Comparison of ENCODE assay signal across 16 mouse cellular contexts in the genomic region with DNA sequence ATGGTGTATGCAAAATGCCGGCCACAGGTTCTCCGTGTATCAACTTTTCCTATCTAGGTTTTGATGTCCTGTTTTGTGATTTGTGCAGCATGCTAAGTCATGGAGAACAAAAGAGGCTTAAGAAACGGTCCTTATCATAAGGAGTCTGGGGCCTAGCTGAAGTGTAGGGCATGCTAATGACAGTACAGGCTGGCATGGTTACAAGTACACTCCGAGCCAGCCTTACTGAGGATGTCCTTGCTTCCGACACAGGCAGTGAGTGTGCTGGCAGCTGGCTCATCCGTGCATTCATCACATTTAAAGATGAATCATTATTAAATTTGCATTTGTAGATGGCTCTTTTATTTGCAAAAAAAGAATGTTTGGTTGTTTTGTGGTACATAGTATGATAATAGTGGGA.
DNase-seq lines count a peak whose midpoint lies in the region; ATAC-seq lines count a peak whose summit lies in the region.
"Had no signal": no experiment of that assay in that cellular context is flagged by ENCODE, and none has a peak within 500 bp of the region (broad histone marks: within the 10 kb centered on the region; RNA-seq: fewer than 3 reads in every experiment).

No protein-coding gene starts in this region.

- DNase-seq in frontal cortex, postnatal 14 days (ENCODE audit: low spot score in 2 of 2), result no peak
- no peak for DNase-seq in midbrain, embryonic 11.5 days (ENCODE audit: low spot score, missing footprints)
- DNase-seq in adrenal gland, postnatal 25 days, result peak; percentile 46
- DNase-seq in embryo, embryonic 9.5 days (ENCODE audit: extremely low spot score), result no peak
- no peak for DNase-seq in thymus, postnatal 25 days
- DNase-seq: embryo, embryonic 11 days; gastrocnemius, postnatal 10 days; heart, postnatal 4 days; kidney, adult 8-10 months; lung, postnatal 14 days had no signal

- no peaks in the 10 kb centered on the region for H3K27me3 ChIP-seq in midbrain, embryonic 13.5 days
- H3K27me3 ChIP-seq in midbrain, embryonic 11.5 days (ENCODE audit: control insufficient read depth, insufficient read depth, low read length), result no peaks in the 10 kb centered on the region
- no peaks in the 10 kb centered on the region for H3K27me3 ChIP-seq in hindbrain, embryonic 16.5 days (replicated peaks; ENCODE audit: control insufficient read depth, insufficient read depth, low read length)

- WGBS in midbrain, embryonic 13.5 days, result 54% methylated on average over 6 of the region's 6 CpGs
- 79% methylated on average over 6 of the region's 6 CpGs for whole genome bisulfite sequencing in midbrain, embryonic 11.5 days
- 40% methylated on average over 6 of the region's 6 CpGs for WGBS in hindbrain, embryonic 16.5 days

- H3K27ac ChIP-seq in midbrain, embryonic 13.5 days, result no peak overlapping the region
- no peak overlapping the region for H3K27ac ChIP-seq in midbrain, embryonic 11.5 days (ENCODE audit: low read depth, low read length)
- H3K27ac ChIP-seq in hindbrain, embryonic 16.5 days (ENCODE audit: low read depth, low read length), result no peak overlapping the region
- H3K27ac ChIP-seq: heart, embryonic 10.5 days; stomach, postnatal 0 days had no signal

- ATAC-seq in frontal cortex, adult (ENCODE audit: low TSS enrichment), result peak; percentile 52
- peak; percentile 77; the same call in 1 of the 2 replicates for ATAC-seq in midbrain, embryonic 13.5 days
- ATAC-seq in midbrain, embryonic 11.5 days (ENCODE audit: low FRiP score), result no peak
- ATAC-seq in hindbrain, embryonic 16.5 days, result peak; percentile 86

- H3K4me3 ChIP-seq in midbrain, embryonic 13.5 days (replicated peaks), result no peak overlapping the region
- no peak overlapping the region for H3K4me3 ChIP-seq in midbrain, embryonic 11.5 days (ENCODE audit: low read depth, low read length)
- no peak overlapping the region for H3K4me3 ChIP-seq in hindbrain, embryonic 16.5 days (ENCODE audit: low read length)
- H3K4me3 ChIP-seq: heart, embryonic 10.5 days had no signal

- H3K9ac ChIP-seq in midbrain, embryonic 13.5 days (replicated peaks), result no peak overlapping the region
- no peak overlapping the region for H3K9ac ChIP-seq in midbrain, embryonic 11.5 days (ENCODE audit: low read length)
- H3K9ac ChIP-seq in hindbrain, embryonic 16.5 days (ENCODE audit: low read depth, low read length), result no peak overlapping the region

- H3K4me2 ChIP-seq in midbrain, embryonic 13.5 days (replicated peaks), result no peak overlapping the region
- no peak overlapping the region for H3K4me2 ChIP-seq in midbrain, embryonic 11.5 days
- no peak overlapping the region for H3K4me2 ChIP-seq in hindbrain, embryonic 16.5 days (ENCODE audit: low read length)

- H3K4me1 ChIP-seq in midbrain, embryonic 13.5 days (replicated peaks), result peaks cover 7% of the 10 kb centered on the region
- no peaks in the 10 kb centered on the region for H3K4me1 ChIP-seq in midbrain, embryonic 11.5 days (ENCODE audit: control insufficient read depth, insufficient read depth, low read length)
- no peaks in the 10 kb centered on the region for H3K4me1 ChIP-seq in hindbrain, embryonic 16.5 days (ENCODE audit: control insufficient read depth, insufficient read depth, low read depth, low read length)
- H3K4me1 ChIP-seq: heart, embryonic 10.5 days had no signal

- no peaks in the 10 kb centered on the region for H3K36me3 ChIP-seq in midbrain, embryonic 13.5 days
- no peaks in the 10 kb centered on the region for H3K36me3 ChIP-seq in midbrain, embryonic 11.5 days (ENCODE audit: control insufficient read depth, insufficient read depth, low read length)
- H3K36me3 ChIP-seq in hindbrain, embryonic 16.5 days (ENCODE audit: control insufficient read depth, insufficient read depth, low read length), result no peaks in the 10 kb centered on the region
- H3K36me3 ChIP-seq: G1E; heart, embryonic 10.5 days had no signal

- no peaks in the 10 kb centered on the region for H3K9me3 ChIP-seq in midbrain, embryonic 13.5 days
- H3K9me3 ChIP-seq in midbrain, embryonic 11.5 days (ENCODE audit: control insufficient read depth, low read length), result no peaks in the 10 kb centered on the region
- H3K9me3 ChIP-seq in hindbrain, embryonic 16.5 days (ENCODE audit: control insufficient read depth, low read length), result no peaks in the 10 kb centered on the region
- H3K9me3 ChIP-seq: G1E; heart, embryonic 10.5 days had no signal
